Mouse (Mus musculus) olfactory bulb, adult 2 months (tissue): ENCODE results near the gene Gprc5b.
A peak's percentile ranks its signal among the peaks of the same experiment; 100 is the strongest.

Experiments
- CTCF ChIP-seq: fragments of 200-500 bp; IDR thresholded peaks from 2 replicates; pipeline ENCODE4 v1.5.1; 2012; ENCODE audit warnings: low read depth, mild to moderate bottlenecking, low read length, moderate library complexity; ENCODE audit not compliant: insufficient read depth
- POLR2A ChIP-seq: fragments of 200-500 bp; IDR thresholded peaks from 2 replicates; pipeline ENCODE4 v1.6.1; 2012; ENCODE audit warnings: mild to moderate bottlenecking, low read depth, low read length, moderate library complexity; ENCODE audit not compliant: insufficient read depth

DNA sequence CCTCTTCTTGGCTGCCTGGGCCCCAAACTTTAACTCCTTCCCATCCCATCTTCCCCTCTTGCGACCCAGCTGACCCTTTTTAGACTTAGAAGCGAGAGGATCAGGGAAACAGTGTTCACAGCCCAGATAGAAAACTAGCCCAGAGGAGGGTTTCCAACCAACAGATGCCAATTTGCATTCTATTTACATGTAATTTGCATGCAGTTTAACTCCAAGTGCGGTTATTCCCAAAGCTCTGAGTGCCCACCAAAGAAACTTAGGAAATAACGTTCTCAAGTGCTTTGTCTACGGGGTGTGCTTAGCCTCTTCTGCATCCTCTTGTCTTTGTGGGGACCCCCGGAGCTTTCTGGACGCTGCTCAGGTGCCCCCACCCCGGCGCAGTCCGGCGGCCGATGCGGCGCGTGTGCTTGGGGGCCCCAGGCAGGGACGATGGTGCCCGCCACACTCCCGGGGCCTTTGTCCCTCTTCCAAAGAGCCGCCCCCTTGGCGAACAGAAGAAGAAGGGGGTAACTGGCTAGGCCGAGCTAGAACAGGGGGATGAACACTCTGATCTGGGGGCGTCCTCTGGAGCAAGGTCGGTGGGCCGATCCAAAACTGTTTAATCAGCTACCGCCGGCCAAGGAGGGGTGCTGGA lies 1.3 kb downstream of the Gprc5b start:
- TF ChIP-seq CTCF (no peak), POLR2A (peak; percentile 33; the same call in 1 of the 2 replicates)
